Mouse (Mus musculus) limb, embryonic 11.5 days (tissue): Measurements from ENCODE around the gene Tmem182. TPM values are rescaled to one million over a fixed set of nuclear protein-coding genes. Genes with fewer than 3 reads are reported as not detected.

ENCODE experiments used
- ATAC-seq: fragments of 200-750 bp; cut with Nextera tagmentation; 2 replicates; pipeline ENCODE4 v1.8.0; 2017; ENCODE audit warnings: low read depth; ENCODE audit not compliant: insufficient number of reproducible peaks, low FRiP score, low TSS enrichment
- DNase-seq: peaks from one replicate; pipeline ENCODE4 v3.0.0-alpha.2; 2015; ENCODE audit warnings: low spot score
- H3K27ac ChIP-seq: fragments of 300-500 bp; sonication (generic); replicated peaks from 2 replicates; pipeline ENCODE4 v1.5.1; 2014; ENCODE audit warnings: low read depth, mild to moderate bottlenecking, low read length
- H3K27me3 ChIP-seq: fragments of 300-500 bp; sonication (generic); 2 replicates; pipeline ENCODE4 v1.6.1; 2014; ENCODE audit warnings: mild to moderate bottlenecking, low read length, mixed read lengths; ENCODE audit not compliant: control insufficient read depth, insufficient read depth
- H3K36me3 ChIP-seq: fragments of 300-500 bp; sonication (generic); 2 replicates; pipeline ENCODE4 v1.6.1; 2014; ENCODE audit warnings: mild to moderate bottlenecking, low read length, moderate library complexity, mixed read lengths; ENCODE audit not compliant: control insufficient read depth, insufficient read depth
- H3K4me1 ChIP-seq: fragments of 300-500 bp; sonication (generic); 2 replicates; pipeline ENCODE4 v1.6.1; 2014; ENCODE audit warnings: low read length, mixed read lengths; ENCODE audit not compliant: control insufficient read depth, insufficient read depth
- H3K4me2 ChIP-seq: fragments of 300-500 bp; sonication (generic); 2 replicates; pipeline ENCODE4 v1.6.1; 2014; ENCODE audit warnings: low read depth, mild to moderate bottlenecking, moderate library complexity; ENCODE audit not compliant: severe bottlenecking
- H3K4me3 ChIP-seq: fragments of 300-500 bp; sonication (generic); 2 replicates; pipeline ENCODE4 v1.5.1; 2014; ENCODE audit warnings: low read depth, low read length
- H3K9ac ChIP-seq: fragments of 300-500 bp; sonication (generic); 2 replicates; pipeline ENCODE4 v1.6.1; 2014; ENCODE audit warnings: mild to moderate bottlenecking, low read length
- H3K9me3 ChIP-seq: fragments of 300-500 bp; sonication (generic); 2 replicates; pipeline ENCODE4 v1.6.1; 2016; ENCODE audit warnings: low read length; ENCODE audit not compliant: control insufficient read depth
- WGBS: fragments of 180-500 bp; shearing (Covaris S2); extraction: QIAGEN DNeasy Blood & Tissue Kit; methylation state at CpG from one replicate; pipeline ENCODE4 v1.1.7; 2014; 5-methylcytosine and 5-hydroxymethylcytosine counted together
- polyA plus RNA-seq: library from polyadenylated mRNA; unstranded; fragments of >200 nt; fragmentation: Nextera tagmentation; extraction: Ambion mirVana; gene quantifications from 2 replicates; pipeline ENCODE4 v1.2.1, GENCODE M21; 2014

The Tmem182 gene
- polyA plus RNA-seq, 1 experiment from 2014 or later = 0.11 TPM

- 88% methylated on average over 6 of the region's 6 CpGs for WGBS
Measured at GRCm38 (mm10) chr1:40788956-40789355, 16.4 kb upstream of the Tmem182 start.

GRCm38 (mm10) chr1:40789666-40790233, 15.7 kb upstream of the Tmem182 start:
- Histone ChIP-seq H3K36me3 (no peaks in the 10 kb centered on the region), H3K4me2 (peak overlapping the region; percentile 64), H3K4me3 (peak overlapping the region; percentile 63), H3K27me3 (no peaks in the 10 kb centered on the region), H3K27ac (no peak overlapping the region), H3K9ac (peak overlapping the region; percentile 58; the same call in 1 of the 2 replicates), H3K4me1 (no peaks in the 10 kb centered on the region), H3K9me3 (no peaks in the 10 kb centered on the region)
- no peak for ATAC-seq
- WGBS = 42% methylated on average over 5 of the region's 5 CpGs
- no peak for DNase-seq

More at GRCm38 (mm10) chr1:40788956-40789355, 16.4 kb upstream of the Tmem182 start:
- Histone ChIP-seq H3K9ac (no peak overlapping the region), H3K4me2 (no peak overlapping the region), H3K36me3 (no peaks in the 10 kb centered on the region), H3K9me3 (no peaks in the 10 kb centered on the region), H3K4me1 (no peaks in the 10 kb centered on the region), H3K4me3 (no peak overlapping the region), H3K27me3 (no peaks in the 10 kb centered on the region), H3K27ac (no peak overlapping the region)
- DNase-seq (no peak), ATAC-seq (no peak)

GRCm38 (mm10) chr1:40790324-40791141, 14.9 kb upstream of the Tmem182 start, which contains the start of gene Mfsd9:
TSS of gene Mfsd9 (minus strand) at chr1:40790687.
- ATAC-seq = peak; percentile 80
- H3K27me3 ChIP-seq = no peaks in the 10 kb centered on the region
- H3K27ac ChIP-seq = no peak within 1 kb of the TSS
- peak within 1 kb of the TSS; percentile 63 for H3K4me3 ChIP-seq
- H3K9me3 ChIP-seq = no peaks in the 10 kb centered on the region
- peak within 1 kb of the TSS; percentile 58 for H3K9ac ChIP-seq
- peak; percentile 96 for DNase-seq
- 5% methylated on average over 38 of the region's 38 CpGs for WGBS
- no peaks in the 10 kb centered on the region for H3K4me1 ChIP-seq
- peak within 1 kb of the TSS; percentile 64 for H3K4me2 ChIP-seq
- H3K36me3 ChIP-seq = no peaks in the 10 kb centered on the region

GRCm38 (mm10) chr1:40795508-40795907, 9.9 kb upstream of the Tmem182 start:
- no peaks in the 10 kb centered on the region for H3K9me3 ChIP-seq
- H3K4me1 ChIP-seq = no peaks in the 10 kb centered on the region
- no peak for DNase-seq
- H3K4me2 ChIP-seq = no peak overlapping the region
- H3K27ac ChIP-seq = no peak overlapping the region
- no peaks in the 10 kb centered on the region for H3K36me3 ChIP-seq
- no peak overlapping the region for H3K9ac ChIP-seq
- H3K4me3 ChIP-seq = no peak overlapping the region
- H3K27me3 ChIP-seq = no peaks in the 10 kb centered on the region
- WGBS = 97% methylated on average over 1 of the region's 1 CpGs
- no peak for ATAC-seq

- WGBS = 18% methylated on average over 5 of the region's 5 CpGs
- Histone ChIP-seq H3K4me2 (no peak overlapping the region), H3K4me1 (no peaks in the 10 kb centered on the region), H3K27me3 (no peaks in the 10 kb centered on the region), H3K9me3 (no peaks in the 10 kb centered on the region), H3K4me3 (no peak overlapping the region), H3K36me3 (no peaks in the 10 kb centered on the region), H3K27ac (no peak overlapping the region), H3K9ac (no peak overlapping the region)
- ATAC-seq (no peak), DNase-seq (peak; percentile 69)
Measured at GRCm38 (mm10) chr1:40797348-40797747, 8.1 kb upstream of the Tmem182 start.

- Histone ChIP-seq H3K9me3 (no peaks in the 10 kb centered on the region), H3K27me3 (no peaks in the 10 kb centered on the region), H3K27ac (no peak overlapping the region), H3K36me3 (no peaks in the 10 kb centered on the region), H3K4me2 (no peak overlapping the region), H3K9ac (no peak overlapping the region), H3K4me1 (no peaks in the 10 kb centered on the region), H3K4me3 (no peak overlapping the region)
- ATAC-seq (no peak), DNase-seq (no peak)
- WGBS = 92% methylated on average over 8 of the region's 8 CpGs
Measured at GRCm38 (mm10) chr1:40799121-40799520, 6.3 kb upstream of the Tmem182 start.

- no peak overlapping the region for H3K9ac ChIP-seq
- no peak overlapping the region for H3K27ac ChIP-seq
- ATAC-seq (no peak), DNase-seq (no peak)
- H3K4me1 ChIP-seq = no peaks in the 10 kb centered on the region
- no peaks in the 10 kb centered on the region for H3K27me3 ChIP-seq
- no peaks in the 10 kb centered on the region for H3K36me3 ChIP-seq
- no peak overlapping the region for H3K4me2 ChIP-seq
- WGBS = 86% methylated on average over 5 of the region's 5 CpGs
- H3K4me3 ChIP-seq = no peak overlapping the region
- no peaks in the 10 kb centered on the region for H3K9me3 ChIP-seq
Measured at GRCm38 (mm10) chr1:40800908-40801307, 4.5 kb upstream of the Tmem182 start.

- WGBS = 24% methylated on average over 3 of the region's 3 CpGs
- Histone ChIP-seq H3K9me3 (no peaks in the 10 kb centered on the region), H3K36me3 (no peaks in the 10 kb centered on the region), H3K4me3 (no peak overlapping the region), H3K27me3 (no peaks in the 10 kb centered on the region), H3K4me1 (no peaks in the 10 kb centered on the region), H3K9ac (no peak overlapping the region), H3K27ac (no peak overlapping the region), H3K4me2 (no peak overlapping the region)
- no peak for ATAC-seq
- peak; percentile 54 for DNase-seq
Measured at GRCm38 (mm10) chr1:40802759-40803158, 2.6 kb upstream of the Tmem182 start.
